Mouse (Mus musculus): ENCODE results near the gene Lima1.

Lima1 gene

DNA sequence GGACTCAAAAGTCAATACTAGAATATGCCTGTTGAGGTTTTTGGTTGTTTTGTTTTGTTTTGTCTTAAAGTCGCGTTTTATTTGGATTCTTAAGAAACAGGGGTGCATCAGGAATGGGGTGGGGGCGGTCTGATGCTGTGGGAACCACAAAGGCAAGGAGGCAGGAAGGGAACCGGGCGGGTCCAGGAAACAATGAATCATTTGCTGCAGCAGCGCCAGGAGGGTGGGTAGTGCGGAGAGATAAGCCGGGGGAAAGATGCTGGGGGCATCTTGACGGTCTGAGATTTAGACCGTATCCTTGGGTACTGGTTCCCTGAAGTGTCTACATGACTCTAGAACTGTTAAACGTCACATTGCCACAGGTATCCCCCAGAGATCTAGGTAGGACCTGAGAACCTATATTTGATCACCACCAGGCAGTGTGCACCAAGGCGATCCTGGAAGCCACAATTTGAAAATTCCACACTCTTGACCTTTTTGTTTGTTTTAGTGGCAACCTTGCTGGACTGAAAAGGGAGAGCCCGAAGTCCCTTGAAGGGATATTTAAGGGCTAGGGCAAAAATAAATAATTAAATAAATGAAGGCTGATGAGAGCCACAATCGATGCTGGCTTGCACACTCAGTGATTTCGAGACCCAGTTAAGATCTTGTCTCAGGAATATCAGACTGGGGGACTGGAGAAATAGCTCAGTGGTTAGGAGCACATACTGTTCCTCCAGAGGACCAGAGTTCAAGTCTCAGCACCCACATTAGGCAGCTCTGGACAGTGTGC, 8.6 kb downstream of the Lima1 start:
- DNase-seq: peak; percentile 76

DNA sequence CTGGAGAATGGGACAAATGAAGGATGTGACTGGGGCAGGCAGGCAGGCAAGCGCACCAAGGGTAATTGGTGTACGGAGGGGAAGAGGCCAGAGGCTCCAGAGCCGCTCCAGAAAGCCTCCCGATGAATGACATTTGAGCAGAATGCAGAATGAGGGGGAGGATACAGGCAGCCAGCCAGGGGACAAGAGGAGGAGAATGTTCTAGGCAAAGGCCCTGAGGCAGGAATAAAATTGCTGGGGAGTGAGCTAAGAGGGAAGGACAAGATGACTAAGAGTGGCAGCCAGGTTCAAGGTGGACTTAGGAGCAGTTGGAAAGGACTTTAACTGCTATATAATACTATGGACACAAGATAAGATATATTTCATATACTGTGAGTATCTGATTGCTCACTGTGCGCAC, 9.3 kb downstream of the Lima1 start:
- peak; percentile 73 for DNase-seq

DNA sequence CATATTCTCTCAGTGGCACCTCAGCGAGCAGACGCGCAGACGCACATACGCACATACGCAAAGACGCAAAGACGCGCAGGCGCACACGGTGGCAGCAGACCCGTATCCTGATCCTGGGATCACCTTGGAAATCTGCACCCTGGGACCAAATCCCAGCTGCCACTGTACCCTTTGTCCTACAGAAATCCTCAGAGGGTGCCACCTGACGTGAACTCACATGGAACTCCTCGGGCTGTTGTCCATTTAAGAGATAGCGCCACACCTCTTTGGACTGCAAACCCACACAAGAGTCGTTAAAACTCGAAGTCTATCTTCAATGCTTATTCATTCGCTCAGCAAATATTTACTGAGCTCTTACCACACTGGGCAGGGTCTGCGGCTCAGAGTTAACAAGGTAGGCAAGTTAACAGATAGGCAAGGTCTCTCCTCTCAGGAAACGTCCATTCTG, 9.7 kb downstream of the Lima1 start:
- no peak for DNase-seq

DNA sequence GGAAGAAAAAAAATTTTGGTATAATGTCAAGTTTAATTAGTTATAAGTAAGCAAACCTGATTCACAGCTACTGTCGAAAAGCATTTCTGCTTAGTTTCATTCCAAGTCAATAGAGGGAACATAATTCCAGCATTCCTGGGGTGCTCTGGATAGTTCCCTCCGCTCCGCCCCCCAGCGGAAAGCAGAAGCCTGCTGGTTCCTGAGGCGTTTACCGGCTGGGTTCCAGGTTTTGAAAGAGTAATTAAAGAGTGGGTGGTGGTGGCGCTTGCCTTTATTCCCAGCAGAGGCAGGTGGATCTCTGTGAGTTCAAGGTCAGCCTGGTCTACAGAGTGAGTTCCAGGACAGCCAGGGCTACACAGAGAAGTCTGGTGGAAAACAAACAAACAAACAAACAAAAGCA, 10.2 kb downstream of the Lima1 start:
- no peak for DNase-seq

DNA sequence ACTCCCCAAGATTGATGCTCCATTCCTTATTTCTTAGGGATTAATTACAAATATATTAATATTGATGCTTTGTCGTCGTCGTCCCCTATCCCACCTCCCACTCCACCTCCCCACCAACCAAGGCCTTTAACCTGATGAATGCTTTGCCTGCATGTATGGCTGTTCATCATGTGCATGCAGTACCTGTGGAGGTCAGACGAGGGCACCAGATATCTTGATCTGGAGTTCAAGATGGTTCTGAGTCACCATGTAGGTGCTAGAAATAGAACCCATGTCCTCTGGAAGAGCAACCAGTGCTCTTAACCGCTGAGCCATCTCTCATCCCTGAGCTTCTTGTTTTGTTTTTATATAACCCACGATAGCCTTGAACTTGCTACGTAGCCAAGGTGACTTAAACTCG, 11.5 kb downstream of the Lima1 start:
- no peak for DNase-seq

DNA sequence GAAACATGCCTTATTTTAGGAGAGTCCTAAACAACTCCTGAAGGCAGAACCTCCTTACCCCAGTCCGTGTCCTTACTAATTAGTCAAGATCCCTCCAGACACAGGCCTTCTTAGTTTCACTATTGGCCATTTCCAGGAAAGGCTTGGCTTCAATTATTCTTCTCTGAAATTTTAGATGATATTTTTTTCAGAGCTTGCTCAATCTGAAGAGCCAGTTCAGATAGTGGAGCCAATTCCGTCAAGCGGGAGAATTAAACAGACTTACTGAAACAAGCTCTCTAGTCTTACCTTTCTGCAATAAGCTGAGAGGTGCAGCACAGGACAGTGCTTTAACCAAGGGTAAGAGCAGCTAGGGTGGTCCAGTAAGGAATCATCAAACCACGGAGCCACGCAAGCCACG, 11.9 kb downstream of the Lima1 start:
- no peak for DNase-seq

DNA sequence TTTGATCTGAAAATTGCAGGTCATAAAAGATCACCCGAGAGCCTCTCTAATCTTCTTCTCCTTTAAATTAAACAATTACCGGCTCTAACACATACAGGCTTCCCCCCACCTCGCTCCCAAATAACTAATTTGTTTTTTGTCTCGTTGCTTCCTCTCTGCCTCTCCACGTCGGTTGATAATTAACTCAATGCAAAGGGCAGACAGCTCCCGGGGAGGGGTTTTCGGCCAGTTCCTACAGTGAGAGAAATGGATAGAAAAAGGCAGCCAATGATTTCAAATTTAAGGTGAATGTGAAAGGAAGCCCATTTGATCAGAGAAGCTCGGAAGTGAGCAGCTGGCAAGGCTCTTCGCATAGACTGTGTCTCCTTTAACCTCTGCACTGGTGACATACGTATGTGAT, 12.8 kb downstream of the Lima1 start:
- no peak for DNase-seq

DNA sequence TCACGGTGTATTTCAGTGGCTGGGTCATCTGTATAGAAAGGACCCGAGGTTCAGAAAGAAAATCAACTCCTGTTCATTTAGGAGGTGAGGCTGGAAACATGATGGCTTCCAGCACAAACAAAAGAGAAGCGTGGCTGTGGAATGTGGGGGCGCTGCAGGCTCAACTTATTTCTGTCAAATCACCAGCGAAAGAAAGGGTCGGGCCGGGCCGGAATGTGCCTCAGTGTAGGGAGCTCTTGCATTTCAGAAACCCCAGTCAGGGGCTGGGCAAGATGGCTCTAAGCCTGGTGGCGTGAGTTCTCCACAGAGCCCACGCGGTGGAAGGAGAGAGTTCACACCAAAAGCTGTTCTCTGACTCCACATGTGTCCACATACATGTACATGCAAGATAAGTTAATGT, 13.3 kb downstream of the Lima1 start:
- DNase-seq: no peak

DNA sequence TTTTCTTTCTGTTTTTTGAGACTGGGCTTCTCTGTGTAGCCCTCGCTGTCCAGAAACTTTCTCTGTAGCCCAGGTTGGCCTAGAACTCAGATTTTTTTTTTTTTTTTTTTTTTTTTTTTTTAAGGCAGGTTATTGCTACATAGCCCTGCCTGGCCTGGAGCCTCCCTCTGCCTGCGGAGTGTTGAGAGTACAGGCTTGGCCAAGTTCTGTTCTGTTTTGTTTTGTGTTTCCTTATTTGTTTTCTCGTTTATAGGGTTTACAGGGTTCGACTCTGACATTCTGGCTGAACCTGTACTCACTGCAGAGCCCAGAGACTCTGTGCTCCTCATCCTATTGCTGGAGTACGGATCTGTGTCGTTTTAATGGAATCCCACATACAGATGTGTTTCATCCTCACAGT, 13.7 kb downstream of the Lima1 start:
- no peak for DNase-seq

DNA sequence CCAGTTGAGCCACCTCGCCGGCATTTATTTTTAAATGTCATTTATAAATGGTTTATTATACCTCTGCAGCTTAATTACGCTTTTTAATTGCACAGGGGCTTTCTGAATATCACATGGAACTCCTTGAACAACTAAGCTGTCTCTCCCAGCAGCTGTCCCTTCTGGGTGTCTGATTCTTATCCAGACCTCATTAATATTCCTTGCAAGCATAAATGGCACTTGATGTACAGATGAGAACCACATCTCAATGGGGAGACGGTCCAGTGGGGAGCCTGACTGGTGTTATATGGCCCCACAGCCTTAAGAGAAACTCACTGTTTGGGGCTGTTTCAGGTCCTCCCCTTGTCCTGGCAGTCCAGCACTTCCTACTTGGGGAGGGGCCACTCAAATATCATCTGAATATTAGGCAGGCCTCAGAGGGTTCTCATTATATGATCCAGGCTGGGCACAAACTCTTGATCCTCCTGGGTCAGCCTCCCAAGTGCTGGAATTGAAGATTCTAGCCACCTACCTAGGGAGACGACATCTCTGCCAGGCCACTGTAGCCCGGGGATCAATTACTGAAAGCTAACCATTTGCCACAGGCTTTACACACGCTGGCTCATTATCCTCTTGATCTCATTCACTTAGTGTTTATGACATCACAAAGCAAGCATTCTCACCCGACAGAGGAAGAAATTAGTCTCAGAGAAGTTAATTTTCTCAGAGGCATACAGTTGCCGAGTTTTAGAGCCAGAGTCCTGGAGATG, 15.4 kb downstream of the Lima1 start:
- no peak for DNase-seq

DNA sequence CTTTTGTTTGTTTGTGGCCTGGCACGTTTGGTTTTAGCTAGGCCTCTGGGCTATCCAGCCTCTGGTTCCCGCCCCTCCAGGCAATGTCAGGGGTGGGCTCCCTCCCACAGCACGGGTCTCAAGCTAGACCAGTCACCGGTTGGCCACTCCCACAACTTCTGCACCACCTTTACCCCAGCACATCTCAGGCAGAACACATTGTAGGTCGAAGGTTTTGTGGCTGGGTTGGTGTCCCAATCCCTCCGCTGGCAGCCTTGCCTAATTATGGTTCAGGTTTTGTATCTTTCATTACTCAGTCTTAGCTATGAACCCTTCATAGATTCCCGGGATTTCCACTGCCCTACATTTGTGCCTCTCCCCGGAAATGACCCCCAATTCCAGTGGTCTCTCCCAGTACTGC, 17.8 kb downstream of the Lima1 start:
- no peak for DNase-seq

DNA sequence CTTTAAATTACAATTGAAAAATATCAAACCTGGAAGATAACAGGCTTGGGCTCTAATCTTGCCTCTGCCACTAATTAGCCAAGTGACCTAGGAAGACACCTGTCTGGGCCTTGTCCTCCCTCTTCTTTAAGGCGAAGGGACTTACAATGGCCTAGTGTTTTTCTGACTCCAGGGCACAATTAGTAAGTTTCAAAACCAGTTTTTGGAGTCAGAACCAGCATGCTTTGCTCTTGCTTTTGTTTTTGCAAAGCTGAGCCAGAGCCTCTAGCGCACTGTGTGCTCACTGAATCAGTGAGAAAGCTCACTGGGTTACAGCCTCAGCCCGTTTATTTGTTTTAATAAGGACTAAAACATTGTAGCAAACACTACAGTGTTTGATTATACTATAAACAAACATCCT, 20.1 kb downstream of the Lima1 start:
- no peak for DNase-seq

DNA sequence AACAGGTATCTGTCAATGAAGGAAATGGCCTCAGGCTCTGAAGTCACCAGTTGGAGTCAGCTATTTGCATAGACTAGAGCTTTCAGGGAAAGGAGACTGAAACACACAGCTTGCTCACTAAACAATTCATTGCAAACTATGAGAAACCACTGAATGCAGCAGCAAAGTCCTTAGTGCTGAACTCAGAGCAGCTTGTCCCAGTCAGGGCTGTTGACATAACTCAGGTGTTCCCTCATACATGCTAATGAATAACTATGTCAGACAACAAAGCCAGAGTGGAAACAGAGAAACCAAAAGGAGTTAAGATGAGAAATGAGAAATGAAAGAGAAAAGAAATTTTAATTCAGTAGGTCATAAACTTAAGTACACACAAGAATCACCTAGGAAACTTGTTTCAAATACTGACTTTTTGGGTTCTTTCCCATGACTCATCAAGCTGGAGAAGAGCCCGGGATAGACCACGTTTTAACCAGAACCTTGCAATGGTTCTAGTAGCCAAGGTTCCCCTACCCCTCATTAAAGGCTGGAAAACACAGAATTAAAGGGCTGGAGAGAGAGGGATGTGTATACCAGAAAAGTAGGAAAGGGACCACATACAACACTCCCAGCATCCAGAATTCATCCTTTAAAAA, 22.5 kb downstream of the Lima1 start:
- no peak for DNase-seq

DNA sequence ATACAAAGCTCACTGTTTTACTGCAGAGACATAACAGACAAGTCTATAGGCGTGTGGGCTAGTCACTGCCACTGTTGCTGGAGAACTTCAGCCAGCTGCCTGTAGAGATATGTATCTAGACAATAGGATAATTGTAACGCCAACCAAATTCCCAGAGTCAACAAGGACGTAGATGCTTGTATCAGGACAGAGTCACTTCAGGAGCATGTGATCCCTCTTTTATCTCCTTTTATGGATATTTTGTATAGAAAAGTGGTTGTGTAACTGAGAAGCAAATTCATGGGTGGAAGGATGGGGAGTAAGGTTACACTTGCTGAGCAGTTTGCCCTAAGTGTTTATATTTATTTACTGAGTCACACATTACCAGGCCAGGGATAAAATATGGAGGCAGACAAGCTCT, 25.0 kb downstream of the Lima1 start:
- no peak for DNase-seq

DNA sequence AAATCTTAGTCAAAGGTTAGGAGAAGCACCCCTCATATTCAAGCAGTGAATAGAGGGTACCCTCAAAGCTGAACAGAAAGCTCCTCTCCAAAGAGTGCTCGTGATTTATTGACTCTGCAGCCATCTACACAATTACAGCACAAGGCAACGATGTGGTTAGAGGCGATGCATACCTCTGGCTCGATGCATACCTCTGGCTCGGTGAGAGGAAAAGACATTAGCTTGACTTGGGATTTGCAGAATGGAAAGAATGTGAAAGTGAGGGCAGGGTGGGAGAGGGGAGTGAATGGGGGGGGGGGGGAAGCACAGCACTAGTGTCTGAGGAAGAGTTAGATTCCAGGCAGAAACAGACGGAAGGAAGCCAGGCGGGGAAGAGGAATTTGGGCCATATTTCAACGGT, 27.3 kb downstream of the Lima1 start:
- DNase-seq: no peak

DNA sequence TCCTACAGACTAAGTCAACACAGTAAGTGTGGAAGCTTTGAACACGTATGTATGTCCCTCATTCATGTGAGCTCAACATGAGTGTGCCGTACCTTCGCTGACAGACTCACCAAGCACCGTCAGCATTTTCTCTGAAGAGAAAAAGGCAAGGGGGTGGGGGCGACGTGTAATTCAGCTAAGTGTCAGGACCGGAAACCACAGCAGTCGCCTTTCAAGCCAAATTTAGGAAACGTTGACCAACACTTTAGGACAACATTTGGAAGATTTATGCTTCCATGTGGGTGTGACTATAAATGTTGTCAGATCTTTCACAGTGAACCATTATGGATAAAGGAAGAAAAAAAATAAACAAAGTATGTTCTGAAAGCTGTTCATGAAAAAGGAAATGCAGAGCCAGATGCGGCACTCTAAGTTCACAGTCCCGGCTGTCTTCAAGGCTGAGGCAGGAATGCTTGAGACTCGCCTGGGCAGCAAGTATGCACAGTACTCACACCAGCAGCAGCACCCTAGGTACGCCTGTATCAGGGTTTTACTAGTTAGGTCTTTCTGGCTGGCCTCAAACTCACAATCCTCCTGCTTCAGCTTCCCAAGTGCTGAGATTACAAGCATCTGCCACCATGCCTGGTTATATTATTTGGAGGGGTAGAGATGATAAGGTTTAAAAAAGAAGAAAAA, 27.9 kb downstream of the Lima1 start:
- DNase-seq: no peak

DNA sequence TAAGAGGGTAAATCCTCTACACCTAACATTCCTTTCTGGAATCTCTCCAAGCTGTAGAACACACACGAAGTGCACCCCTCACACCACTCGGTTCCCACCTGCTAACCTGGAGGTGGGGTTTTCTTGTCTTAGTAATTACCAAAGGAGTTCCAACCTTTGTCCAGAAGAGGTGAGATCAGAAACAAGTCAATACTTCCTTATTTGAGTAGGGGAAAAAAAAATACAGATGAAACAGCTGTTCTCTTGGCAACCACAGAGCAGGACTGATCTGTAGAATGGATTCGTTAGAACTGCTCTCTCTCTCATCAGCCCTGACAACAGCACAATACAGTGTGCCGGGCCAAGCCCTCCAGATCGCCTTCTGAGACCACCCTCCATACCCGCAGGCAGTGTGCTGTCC, 28.6 kb downstream of the Lima1 start:
- DNase-seq: no peak

DNA sequence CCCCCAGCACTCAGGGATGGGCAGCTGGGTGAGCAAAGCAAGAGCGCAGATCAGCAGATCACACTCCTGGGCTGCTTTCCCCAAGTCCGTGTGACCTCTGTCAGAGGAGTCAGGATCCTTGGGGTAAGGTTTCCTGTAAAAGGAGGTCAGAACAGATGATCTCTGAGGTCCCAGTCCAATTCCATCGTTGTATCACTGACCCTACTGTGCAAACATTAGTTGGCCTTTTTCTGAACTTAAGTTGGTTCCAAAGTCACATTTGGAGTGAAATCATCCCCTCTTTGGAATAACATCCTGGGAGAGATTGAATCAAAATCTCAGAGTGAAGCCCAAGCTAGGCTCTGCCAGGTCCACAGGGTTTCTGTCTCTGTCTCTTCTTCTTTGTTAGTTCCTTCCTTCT, 31.4 kb downstream of the Lima1 start:
- no peak for DNase-seq

DNA sequence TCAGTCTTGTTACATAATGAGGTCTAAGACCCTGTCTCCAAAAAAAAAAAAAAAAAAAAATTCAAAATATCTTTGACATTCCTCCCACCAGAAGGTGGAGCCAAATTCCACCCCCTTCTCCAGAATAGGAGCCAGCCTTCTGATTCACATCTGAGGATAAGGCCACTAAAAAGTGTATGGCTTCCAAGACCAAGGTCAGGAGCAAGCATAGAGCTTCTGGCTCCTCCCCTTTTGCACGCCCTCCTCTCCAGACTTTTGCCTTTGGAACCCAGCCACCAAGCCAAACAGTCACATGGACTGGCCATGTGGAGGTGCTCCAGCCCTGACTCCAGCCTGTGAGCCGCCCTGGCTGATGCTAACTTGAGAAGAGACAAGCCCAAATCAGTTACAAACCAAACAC, 35.3 kb downstream of the Lima1 start:
- peak; percentile 59 for DNase-seq

DNA sequence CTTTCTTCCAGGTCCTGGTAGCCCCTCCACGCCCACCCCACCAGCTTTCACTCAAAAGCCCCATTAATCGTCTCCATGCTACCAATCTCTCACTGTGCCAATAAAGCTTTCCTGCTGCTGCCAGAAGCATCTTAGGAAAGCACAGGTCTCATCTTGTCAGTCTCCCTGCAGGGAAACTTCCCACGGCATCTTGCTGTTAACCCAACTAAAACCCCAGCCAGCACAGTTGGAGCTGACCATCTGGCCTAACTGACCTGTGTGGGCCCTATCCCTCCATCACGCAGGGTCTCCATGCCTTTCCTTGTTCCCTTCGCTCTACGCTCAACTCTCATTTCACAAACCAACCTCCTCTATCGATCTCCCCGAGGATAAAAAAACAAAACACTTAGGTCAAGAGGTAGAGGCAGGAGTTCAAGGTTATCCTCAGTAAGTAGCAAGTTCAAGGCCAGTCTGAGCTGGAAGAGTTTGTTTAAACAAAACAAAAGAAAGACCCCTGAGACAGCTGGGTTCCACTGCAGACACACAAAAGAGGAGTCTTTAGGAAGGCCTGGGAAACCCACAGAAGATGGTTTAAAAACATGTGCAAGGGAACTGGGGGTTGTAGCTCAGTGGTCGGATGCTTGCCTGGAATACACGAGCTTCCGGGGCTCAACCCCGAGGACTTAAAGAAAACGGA, 36.0 kb downstream of the Lima1 start:
- DNase-seq: no peak

DNA sequence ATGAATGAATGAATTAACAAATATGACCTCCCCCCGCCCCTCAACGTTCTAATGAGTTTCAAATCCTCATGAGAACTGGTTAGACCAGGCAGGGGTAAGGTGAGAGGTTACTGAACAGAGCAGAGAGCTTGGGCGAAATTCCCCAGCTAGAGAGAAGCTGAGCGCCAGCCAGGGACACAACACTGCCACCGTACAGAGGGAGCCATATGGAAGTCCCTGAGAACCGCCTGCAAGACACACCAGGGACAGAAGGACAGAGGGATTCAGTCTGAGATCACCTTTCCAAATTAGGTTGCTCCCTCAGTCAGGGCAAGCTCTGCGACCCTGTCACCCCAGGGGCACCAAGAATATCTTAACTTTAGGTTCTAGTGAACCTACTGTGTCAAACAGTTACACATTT, 37.7 kb downstream of the Lima1 start:
- no peak for DNase-seq

DNA sequence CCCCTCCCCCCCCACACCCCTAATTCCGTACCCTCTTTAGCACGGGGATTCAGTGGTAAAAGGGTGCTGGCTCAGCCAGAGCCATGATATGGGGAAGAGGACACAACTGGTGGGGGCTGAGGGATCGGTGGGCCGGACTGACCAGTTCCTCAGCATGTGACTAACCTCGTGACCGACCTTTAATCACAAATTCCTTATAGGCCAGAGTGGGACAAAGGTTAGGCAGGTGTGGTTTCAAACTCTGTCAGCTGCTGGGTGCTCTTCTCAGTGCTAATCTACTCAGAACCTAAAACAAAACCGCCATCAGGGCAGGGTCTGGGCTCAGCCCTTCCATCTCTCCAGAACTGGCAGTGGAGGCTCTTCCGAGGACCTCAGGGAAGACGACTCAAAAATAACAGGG, 40.1 kb downstream of the Lima1 start:
- DNase-seq: no peak

DNA sequence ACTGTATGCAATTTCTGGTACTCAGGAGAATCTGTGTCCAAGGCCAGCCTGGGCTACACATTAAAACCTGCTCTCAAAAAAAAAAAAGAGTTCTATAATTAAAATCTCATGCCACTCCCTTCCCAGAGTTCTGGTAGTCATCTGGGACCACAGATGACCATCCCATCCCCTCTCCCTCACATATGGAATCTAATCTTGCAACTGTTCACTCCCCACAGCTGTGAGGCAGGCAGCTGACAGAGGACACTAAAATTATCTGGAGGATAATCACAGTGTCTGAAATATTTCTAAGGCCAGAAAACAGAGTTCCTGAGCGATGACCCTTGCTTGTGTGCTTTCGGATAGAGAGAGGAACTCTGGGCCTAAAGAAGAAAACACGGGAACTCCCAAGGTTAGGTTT, 40.6 kb downstream of the Lima1 start:
- no peak for DNase-seq
